Mouse (Mus musculus): ENCODE measurements at regions not wholly inside any gene's neighbourhood (a gene's known extent, or its start where the extent isn't known, plus 50 kb on each side); places are given as distances from the start of the nearest gene placed in this dataset.

- Histone ChIP-seq H3K9me3 (no peaks in the 10 kb centered on the region), H3K36me3 (no peaks in the 10 kb centered on the region), H3K4me3 (no peak overlapping the region), H3K4me2 (replicated peaks) (no peak overlapping the region), H3K27me3 (no peaks in the 10 kb centered on the region), H3K27ac (no peak overlapping the region), H3K4me1 (no peaks in the 10 kb centered on the region), H3K9ac (no peak overlapping the region)
- no peak for ATAC-seq (ENCODE audit: low FRiP score, low read depth)
- 81% methylated on average over 3 of the region's 3 CpGs for WGBS
Measured at GRCm38 (mm10) chr12:92869336-92869735, 1020.4 kb upstream of the Sel1l start.

GRCm38 (mm10) chr12:92823090-92823786, 974.3 kb upstream of the Sel1l start:
- no peak for ATAC-seq (ENCODE audit: low FRiP score, low read depth)
- no peak overlapping the region for H3K4me2 ChIP-seq (replicated peaks)
- no peaks in the 10 kb centered on the region for H3K9me3 ChIP-seq
- 85% methylated on average over 10 of the region's 10 CpGs for whole genome bisulfite sequencing
- H3K9ac ChIP-seq: no peak overlapping the region
- no peak overlapping the region for H3K27ac ChIP-seq
- H3K4me1 ChIP-seq: no peaks in the 10 kb centered on the region
- H3K27me3 ChIP-seq: no peaks in the 10 kb centered on the region
- no peaks in the 10 kb centered on the region for H3K36me3 ChIP-seq
- H3K4me3 ChIP-seq: no peak overlapping the region

- WGBS: 68% methylated on average over 3 of the region's 3 CpGs
- Histone ChIP-seq H3K4me3 (no peak overlapping the region), H3K9ac (no peak overlapping the region), H3K27me3 (no peaks in the 10 kb centered on the region), H3K4me1 (no peaks in the 10 kb centered on the region), H3K4me2 (replicated peaks) (no peak overlapping the region), H3K9me3 (no peaks in the 10 kb centered on the region), H3K27ac (no peak overlapping the region), H3K36me3 (no peaks in the 10 kb centered on the region)
- ATAC-seq (ENCODE audit: low FRiP score, low read depth): no peak
Measured at GRCm38 (mm10) chr12:92818610-92819009, 969.7 kb upstream of the Sel1l start.

- ATAC-seq (ENCODE audit: low FRiP score, low read depth): no peak
- H3K36me3 ChIP-seq: no peaks in the 10 kb centered on the region
- H3K4me1 ChIP-seq: no peaks in the 10 kb centered on the region
- no peak overlapping the region for H3K27ac ChIP-seq
- H3K4me3 ChIP-seq: no peak overlapping the region
- 79% methylated on average over 1 of the region's 1 CpGs for WGBS
- no peaks in the 10 kb centered on the region for H3K9me3 ChIP-seq
- no peak overlapping the region for H3K9ac ChIP-seq
- no peak overlapping the region for H3K4me2 ChIP-seq (replicated peaks)
- no peaks in the 10 kb centered on the region for H3K27me3 ChIP-seq
Measured at GRCm38 (mm10) chr12:92801121-92801520, 952.2 kb upstream of the Sel1l start.

- 80% methylated on average over 1 of the region's 1 CpGs for WGBS
- Histone ChIP-seq H3K4me1 (no peaks in the 10 kb centered on the region), H3K27me3 (no peaks in the 10 kb centered on the region), H3K27ac (no peak overlapping the region), H3K4me2 (replicated peaks) (no peak overlapping the region), H3K36me3 (no peaks in the 10 kb centered on the region), H3K9me3 (no peaks in the 10 kb centered on the region), H3K4me3 (no peak overlapping the region), H3K9ac (no peak overlapping the region)
- no peak for ATAC-seq (ENCODE audit: low FRiP score, low read depth)
Measured at GRCm38 (mm10) chr12:92783362-92783761, 934.4 kb upstream of the Sel1l start.

GRCm38 (mm10) chr12:92779695-92780292, 930.8 kb upstream of the Sel1l start:
- no peaks in the 10 kb centered on the region for H3K9me3 ChIP-seq
- no peak overlapping the region for H3K9ac ChIP-seq
- 84% methylated on average over 3 of the region's 3 CpGs for WGBS

GRCm38 (mm10) chr12:92775668-92776067, 926.7 kb upstream of the Sel1l start:
- 55% methylated on average over 5 of the region's 5 CpGs for WGBS
- no peaks in the 10 kb centered on the region for H3K36me3 ChIP-seq
- H3K4me2 ChIP-seq (replicated peaks): no peak overlapping the region
- no peak overlapping the region for H3K4me3 ChIP-seq
- H3K4me1 ChIP-seq: no peaks in the 10 kb centered on the region
- no peaks in the 10 kb centered on the region for H3K27me3 ChIP-seq
- H3K27ac ChIP-seq: no peak overlapping the region
- H3K9ac ChIP-seq: no peak overlapping the region
- no peak for ATAC-seq (ENCODE audit: low FRiP score, low read depth)
- H3K9me3 ChIP-seq: no peaks in the 10 kb centered on the region

More at GRCm38 (mm10) chr12:92779695-92780292, 930.8 kb upstream of the Sel1l start:
- Histone ChIP-seq H3K4me1 (no peaks in the 10 kb centered on the region), H3K4me2 (replicated peaks) (no peak overlapping the region), H3K4me3 (no peak overlapping the region), H3K27me3 (no peaks in the 10 kb centered on the region), H3K36me3 (no peaks in the 10 kb centered on the region), H3K27ac (no peak overlapping the region)
- no peak for ATAC-seq (ENCODE audit: low FRiP score, low read depth)

- Histone ChIP-seq H3K36me3 (no peaks in the 10 kb centered on the region), H3K27me3 (no peaks in the 10 kb centered on the region), H3K9me3 (no peaks in the 10 kb centered on the region), H3K4me2 (replicated peaks) (no peak overlapping the region), H3K9ac (no peak overlapping the region), H3K27ac (no peak overlapping the region), H3K4me1 (no peaks in the 10 kb centered on the region), H3K4me3 (no peak overlapping the region)
- WGBS: 84% methylated on average over 1 of the region's 1 CpGs
- no peak for ATAC-seq (ENCODE audit: low FRiP score, low read depth)
Measured at GRCm38 (mm10) chr12:92748576-92748975, 899.6 kb upstream of the Sel1l start.

GRCm38 (mm10) chr12:92740818-92741217, 891.9 kb upstream of the Sel1l start:
- Histone ChIP-seq H3K36me3 (no peaks in the 10 kb centered on the region), H3K4me1 (no peaks in the 10 kb centered on the region), H3K9ac (no peak overlapping the region), H3K27me3 (no peaks in the 10 kb centered on the region), H3K4me3 (no peak overlapping the region), H3K4me2 (replicated peaks) (no peak overlapping the region), H3K9me3 (no peaks in the 10 kb centered on the region), H3K27ac (no peak overlapping the region)
- no peak for ATAC-seq (ENCODE audit: low FRiP score, low read depth)
- 70% methylated on average over 3 of the region's 3 CpGs for WGBS

- 92% methylated on average over 3 of the region's 3 CpGs for WGBS
- Histone ChIP-seq H3K36me3 (no peaks in the 10 kb centered on the region), H3K4me3 (no peak overlapping the region), H3K9ac (no peak overlapping the region), H3K4me2 (replicated peaks) (no peak overlapping the region), H3K9me3 (no peaks in the 10 kb centered on the region), H3K27ac (no peak overlapping the region), H3K27me3 (no peaks in the 10 kb centered on the region), H3K4me1 (no peaks in the 10 kb centered on the region)
- ATAC-seq (ENCODE audit: low FRiP score, low read depth): no peak
Measured at GRCm38 (mm10) chr12:92739196-92739595, 890.2 kb upstream of the Sel1l start.

GRCm38 (mm10) chr12:92737623-92738370, 888.8 kb upstream of the Sel1l start:
- H3K4me3 ChIP-seq: no peak overlapping the region
- H3K27ac ChIP-seq: no peak overlapping the region
- 62% methylated on average over 12 of the region's 12 CpGs for WGBS
- H3K9me3 ChIP-seq: no peaks in the 10 kb centered on the region
- no peak overlapping the region for H3K4me2 ChIP-seq (replicated peaks)
- no peak for ATAC-seq (ENCODE audit: low FRiP score, low read depth)
- no peak overlapping the region for H3K9ac ChIP-seq
- H3K27me3 ChIP-seq: no peaks in the 10 kb centered on the region
- no peaks in the 10 kb centered on the region for H3K36me3 ChIP-seq
- no peaks in the 10 kb centered on the region for H3K4me1 ChIP-seq

- no peak overlapping the region for H3K4me2 ChIP-seq (replicated peaks)
- H3K27ac ChIP-seq: no peak overlapping the region
- H3K4me1 ChIP-seq: no peaks in the 10 kb centered on the region
- no peak overlapping the region for H3K9ac ChIP-seq
- no peaks in the 10 kb centered on the region for H3K27me3 ChIP-seq
- H3K36me3 ChIP-seq: no peaks in the 10 kb centered on the region
- 89% methylated on average over 3 of the region's 3 CpGs for WGBS
- H3K9me3 ChIP-seq: no peaks in the 10 kb centered on the region
- no peak overlapping the region for H3K4me3 ChIP-seq
- ATAC-seq (ENCODE audit: low FRiP score, low read depth): no peak
Measured at GRCm38 (mm10) chr12:92723022-92723421, 874.1 kb upstream of the Sel1l start.

All from limb, embryonic 13.5 days (tissue).